Mouse (Mus musculus) liver, adult 2 months (tissue): Measurements from ENCODE around the gene Herpud2. TPM values are rescaled to one million over a fixed set of nuclear protein-coding genes. Genes with fewer than 3 reads are reported as not detected.

Experiments used
- DNase-seq: peaks from one replicate; pipeline ENCODE4 v3.0.0-alpha.2; 2011; ENCODE audit warnings: low read depth, low spot score; ENCODE audit errors: extremely low read depth
- H3K27ac ChIP-seq: fragments of 200-500 bp; replicated peaks from 2 replicates; pipeline ENCODE4 v1.5.1; 2012; ENCODE audit warnings: low read depth, mild to moderate bottlenecking, control low read depth, inconsistent platforms, low read length; ENCODE audit not compliant: insufficient read depth
- H3K27me3 ChIP-seq: fragments of 200-500 bp; 2 replicates; pipeline ENCODE4 v1.6.1; 2012; ENCODE audit warnings: mild to moderate bottlenecking, moderate library complexity, low read length, inconsistent platforms; ENCODE audit not compliant: control insufficient read depth, insufficient read depth
- H3K36me3 ChIP-seq: fragments of 200-500 bp; 2 replicates; pipeline ENCODE4 v1.6.1; 2012; ENCODE audit warnings: low read length, inconsistent platforms; ENCODE audit not compliant: control insufficient read depth, insufficient read depth
- H3K4me1 ChIP-seq: fragments of 200-500 bp; 2 replicates; pipeline ENCODE4 v1.6.1; 2011; ENCODE audit warnings: low read length; ENCODE audit not compliant: control insufficient read depth, insufficient read depth
- H3K4me3 ChIP-seq: fragments of 200-500 bp; 2 replicates; pipeline ENCODE4 v1.5.1; 2011; ENCODE audit warnings: low read depth, mild to moderate bottlenecking, control low read depth, low read length, moderate library complexity; ENCODE audit not compliant: insufficient read depth
- H3K79me2 ChIP-seq: fragments of 200-500 bp; 2 replicates; pipeline ENCODE4 v1.6.1; 2012; ENCODE audit warnings: inconsistent platforms, mild to moderate bottlenecking, low read length, moderate library complexity; ENCODE audit not compliant: control insufficient read depth, insufficient read depth
- H3K9ac ChIP-seq: fragments of 200-500 bp; 2 replicates; pipeline ENCODE4 v1.6.1; 2012; ENCODE audit warnings: low read depth, mild to moderate bottlenecking, control low read depth, inconsistent platforms, low read length
- CTCF ChIP-seq: fragments of 200-500 bp; IDR thresholded peaks from 2 replicates; pipeline ENCODE4 v1.5.1; 2011; ENCODE audit warnings: low read depth, low read length, control low read depth
- POLR2A ChIP-seq: fragments of 200-500 bp; IDR thresholded peaks from 2 replicates; pipeline ENCODE4 v1.6.1; 2011; ENCODE audit warnings: low read length, control low read depth; ENCODE audit not compliant: insufficient read depth; ENCODE audit errors: extremely low read depth
- WGBS: fragments of 180-500 bp; shearing (Covaris S2); methylation state at CpG from one replicate; pipeline ENCODE4 v1.1.7; 2018; 5-methylcytosine and 5-hydroxymethylcytosine counted together
- polyA plus RNA-seq: library from polyadenylated mRNA; depleted of rRNA; stranded (reverse); fragments of >200 nt; gene quantifications from 2 replicates; pipeline ENCODE4 v1.2.3, GENCODE M21; 2012; rRNA removed
- total RNA-seq: library from RNA; depleted of rRNA; stranded (reverse); fragments of >200 nt; gene quantifications from 2 replicates; pipeline ENCODE4 v1.2.3, GENCODE M21; 2014; rRNA removed

Herpud2 gene
- total RNA-seq (11.5 and 14.9 TPM in 2 replicates), polyA plus RNA-seq (17.6 and 19.9 TPM in 2 replicates)

DNA sequence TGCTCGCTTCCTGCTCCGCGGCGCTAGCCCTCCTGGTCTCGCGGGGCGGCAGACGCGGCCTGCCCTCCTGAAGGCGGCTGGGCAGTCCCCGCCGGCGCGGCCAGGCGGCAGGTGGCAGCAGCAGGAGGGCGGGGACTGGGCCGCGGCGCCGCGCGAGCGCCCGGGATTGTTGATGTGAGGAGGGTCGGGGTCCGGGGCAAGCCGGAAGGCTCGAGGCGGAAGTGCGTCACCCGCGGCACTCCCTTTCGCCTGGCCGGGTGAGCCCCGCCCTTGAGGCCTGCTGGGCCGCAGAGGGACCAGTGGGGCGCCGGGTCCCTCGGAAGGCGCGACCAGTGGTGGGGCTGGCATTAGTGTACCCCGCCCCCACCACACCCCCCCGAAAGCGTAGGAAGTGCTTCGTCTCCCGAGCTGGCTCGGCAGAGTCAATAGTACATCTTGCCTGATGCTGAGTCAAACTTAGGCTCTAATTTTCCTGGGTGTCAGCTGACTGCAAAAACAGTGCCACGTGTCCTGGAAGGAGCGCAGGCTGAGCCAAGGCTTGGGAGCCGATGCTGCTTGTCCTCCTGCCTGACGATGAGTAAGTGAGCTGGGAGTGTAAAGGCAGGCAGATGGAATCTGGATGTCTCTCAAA lies at the start of gene Herpud2:
Herpud2 (minus strand) TSS at position 210 of the 631 bp plus-strand sequence.
- TF ChIP-seq CTCF (no peak), POLR2A (peak; percentile 60)
- H3K36me3 ChIP-seq: no peaks in the 10 kb centered on the region
- peak within 1 kb of the TSS; percentile 97 for H3K27ac ChIP-seq
- H3K9ac ChIP-seq: peak within 1 kb of the TSS; percentile 96
- peaks cover 11% of the 10 kb centered on the region for H3K4me1 ChIP-seq
- DNase-seq: peak; percentile 93
- WGBS: under 1% methylated on average over 50 of the region's 51 CpGs
- H3K4me3 ChIP-seq: peak within 1 kb of the TSS; percentile 91
- peaks cover 6% of the 10 kb centered on the region; the same call in 1 of the 2 replicates for H3K79me2 ChIP-seq
- no peaks in the 10 kb centered on the region for H3K27me3 ChIP-seq

GRCm38 (mm10) chr9:25200987-25201386 lies 49.4 kb upstream of the Herpud2 start:
- WGBS: 90% methylated on average over 3 of the region's 3 CpGs
- H3K4me3 ChIP-seq: no peak overlapping the region

DNA sequence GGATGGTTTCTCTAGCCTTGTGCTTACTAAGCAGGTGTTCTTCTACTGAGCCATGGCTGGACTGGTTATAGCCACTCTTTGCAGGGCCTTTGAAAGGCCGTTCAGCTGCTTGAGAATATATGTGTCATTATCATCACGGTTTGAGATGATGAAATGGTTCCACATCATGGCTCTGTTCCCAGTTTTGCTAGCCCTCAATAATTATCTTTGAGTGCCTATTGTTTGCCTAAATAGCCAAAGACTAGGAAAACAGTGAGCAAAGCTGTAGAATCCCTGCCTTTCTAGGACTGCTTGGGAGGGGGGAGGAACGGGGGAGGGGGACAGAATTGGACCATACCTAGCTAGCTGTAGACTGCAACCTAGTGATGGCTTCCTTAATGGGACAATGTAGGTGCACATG lies 48.5 kb upstream of the Herpud2 start:
- DNase-seq: no peak
- no peaks in the 10 kb centered on the region for H3K36me3 ChIP-seq
- no peaks in the 10 kb centered on the region for H3K27me3 ChIP-seq
- no peaks in the 10 kb centered on the region for H3K79me2 ChIP-seq
- TF ChIP-seq POLR2A (no peak), CTCF (no peak)
- WGBS: 64% methylated on average over 3 of the region's 3 CpGs
- no peak overlapping the region for H3K9ac ChIP-seq
- no peak overlapping the region for H3K27ac ChIP-seq
- H3K4me1 ChIP-seq: no peaks in the 10 kb centered on the region
- no peak overlapping the region for H3K4me3 ChIP-seq

More at GRCm38 (mm10) chr9:25200987-25201386, 49.4 kb upstream of the Herpud2 start:
- H3K27ac ChIP-seq: no peak overlapping the region
- H3K36me3 ChIP-seq: no peaks in the 10 kb centered on the region
- DNase-seq: no peak
- TF ChIP-seq CTCF (no peak), POLR2A (no peak)
- no peaks in the 10 kb centered on the region for H3K27me3 ChIP-seq
- H3K9ac ChIP-seq: no peak overlapping the region
- H3K4me1 ChIP-seq: no peaks in the 10 kb centered on the region
- no peaks in the 10 kb centered on the region for H3K79me2 ChIP-seq

GRCm38 (mm10) chr9:25196746-25197145 lies 45.1 kb upstream of the Herpud2 start:
- DNase-seq: no peak
- 86% methylated on average over 5 of the region's 5 CpGs for WGBS

DNA sequence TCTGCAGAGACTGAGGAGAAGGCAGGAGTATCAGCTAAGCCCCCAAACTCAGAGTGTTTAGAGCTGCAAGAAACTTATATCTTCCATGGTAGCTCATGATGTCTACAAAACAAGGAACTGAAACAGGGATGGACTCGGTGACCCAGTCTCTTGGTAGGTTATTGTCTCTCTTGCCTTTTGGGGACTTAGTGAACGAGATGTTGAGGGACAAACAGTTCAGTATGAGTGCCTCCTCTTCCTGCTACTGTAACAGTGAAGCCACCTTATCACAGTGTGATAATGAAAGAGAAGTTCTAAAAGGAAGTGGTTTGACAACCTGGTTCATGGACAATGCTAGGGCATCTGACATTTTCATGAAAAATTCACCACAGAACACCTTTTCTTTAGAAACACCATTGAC lies 40.0 kb upstream of the Herpud2 start:
- H3K4me1 ChIP-seq: no peaks in the 10 kb centered on the region
- DNase-seq: no peak
- no peaks in the 10 kb centered on the region for H3K27me3 ChIP-seq
- no peak overlapping the region for H3K27ac ChIP-seq
- H3K36me3 ChIP-seq: no peaks in the 10 kb centered on the region
- TF ChIP-seq POLR2A (no peak), CTCF (no peak)
- H3K79me2 ChIP-seq: no peaks in the 10 kb centered on the region
- WGBS: 83% methylated on average over 2 of the region's 2 CpGs
- H3K9ac ChIP-seq: no peak overlapping the region
- no peak overlapping the region for H3K4me3 ChIP-seq

More at GRCm38 (mm10) chr9:25196746-25197145, 45.1 kb upstream of the Herpud2 start:
- TF ChIP-seq CTCF (no peak), POLR2A (no peak)
- H3K79me2 ChIP-seq: no peaks in the 10 kb centered on the region
- no peak overlapping the region for H3K9ac ChIP-seq
- H3K4me3 ChIP-seq: no peak overlapping the region
- H3K36me3 ChIP-seq: no peaks in the 10 kb centered on the region
- H3K27me3 ChIP-seq: no peaks in the 10 kb centered on the region
- no peak overlapping the region for H3K27ac ChIP-seq
- no peaks in the 10 kb centered on the region for H3K4me1 ChIP-seq

DNA sequence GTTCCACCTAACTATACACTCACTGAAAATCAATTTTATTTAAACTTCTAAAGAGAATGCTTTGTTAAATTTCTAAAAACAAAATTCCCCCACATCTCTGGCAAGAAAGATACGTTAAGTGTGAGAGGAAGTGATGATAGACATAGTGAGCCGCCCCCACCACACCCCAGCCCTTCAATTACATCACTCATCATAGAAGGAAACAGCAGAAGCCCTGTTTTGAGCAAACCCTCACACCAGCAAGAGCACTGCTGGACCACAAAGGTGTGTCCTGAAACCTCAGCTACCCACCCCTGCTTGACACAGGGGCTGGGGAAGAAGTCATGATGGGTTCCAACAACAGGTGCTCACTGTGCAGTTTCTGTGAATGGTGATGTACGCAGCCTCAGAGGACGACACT lies 34.9 kb upstream of the Herpud2 start:
- TF ChIP-seq CTCF: no peak
- no peak for TF ChIP-seq POLR2A
- DNase-seq: no peak
- Histone ChIP-seq H3K27ac (no peak overlapping the region), H3K4me1 (no peaks in the 10 kb centered on the region), H3K79me2 (no peaks in the 10 kb centered on the region), H3K4me3 (no peak overlapping the region), H3K36me3 (no peaks in the 10 kb centered on the region), H3K9ac (no peak overlapping the region), H3K27me3 (no peaks in the 10 kb centered on the region)
- WGBS: 85% methylated on average over 4 of the region's 4 CpGs
